Mouse (Mus musculus): Measurements from ENCODE around the gene Kif1bp. TPM values are rescaled to one million over a fixed set of nuclear protein-coding genes. Genes with fewer than 3 reads are reported as not detected.

Gene Kif1bp
- polyA plus RNA-seq, 1 experiment from 2014 or later = 31.1 TPM

- H3K4me2 ChIP-seq = no peak overlapping the region
- whole genome bisulfite sequencing (ENCODE audit: insufficient replicate concordance) = 86% methylated on average over 13 of the region's 13 CpGs
- ATAC-seq (replicated peaks; ENCODE audit: insufficient number of reproducible peaks, low FRiP score, low TSS enrichment) = no peak
- no peak overlapping the region for H3K4me3 ChIP-seq (ENCODE audit: low read depth, low read length)
- no peak overlapping the region for H3K27ac ChIP-seq (ENCODE audit: low read depth, low read length)
- H3K9ac ChIP-seq (ENCODE audit: low read depth, low read length) = no peak overlapping the region
- no peaks in the 10 kb centered on the region for H3K9me3 ChIP-seq (replicated peaks; ENCODE audit: control insufficient read depth, low read length)
- H3K4me1 ChIP-seq (ENCODE audit: control insufficient read depth, insufficient read depth, low read length) = peaks cover 5% of the 10 kb centered on the region; the same call in 1 of the 2 replicates
- no peaks in the 10 kb centered on the region for H3K27me3 ChIP-seq (ENCODE audit: control insufficient read depth, insufficient read depth, low read length)
- peaks cover 4% of the 10 kb centered on the region; the same call in 1 of the 2 replicates for H3K36me3 ChIP-seq (ENCODE audit: control insufficient read depth, insufficient read depth, low read length)
Observed at GRCm38 (mm10) chr10:62575001-62575400, 3.3 kb downstream of the Kif1bp start.

- H3K4me3 ChIP-seq (ENCODE audit: low read depth, low read length) = no peak overlapping the region
- H3K9me3 ChIP-seq (replicated peaks; ENCODE audit: control insufficient read depth, low read length) = no peaks in the 10 kb centered on the region
- 93% methylated on average over 7 of the region's 7 CpGs for WGBS (ENCODE audit: insufficient replicate concordance)
- H3K9ac ChIP-seq (ENCODE audit: low read depth, low read length) = no peak overlapping the region
- H3K27me3 ChIP-seq (ENCODE audit: control insufficient read depth, insufficient read depth, low read length) = no peaks in the 10 kb centered on the region
- no peaks in the 10 kb centered on the region for H3K4me1 ChIP-seq (ENCODE audit: control insufficient read depth, insufficient read depth, low read length)
- H3K36me3 ChIP-seq (ENCODE audit: control insufficient read depth, insufficient read depth, low read length) = peaks cover 19% of the 10 kb centered on the region
- no peak overlapping the region for H3K27ac ChIP-seq (ENCODE audit: low read depth, low read length)
- no peak for ATAC-seq (replicated peaks; ENCODE audit: insufficient number of reproducible peaks, low FRiP score, low TSS enrichment)
- H3K4me2 ChIP-seq = no peak overlapping the region
Observed at GRCm38 (mm10) chr10:62570126-62570871, 8.0 kb downstream of the Kif1bp start.

GRCm38 (mm10) chr10:62568861-62569260 lies 9.4 kb downstream of the Kif1bp start:
- Histone ChIP-seq H3K4me3 (ENCODE audit: low read depth, low read length) (no peak overlapping the region), H3K27me3 (ENCODE audit: control insufficient read depth, insufficient read depth, low read length) (no peaks in the 10 kb centered on the region), H3K27ac (ENCODE audit: low read depth, low read length) (no peak overlapping the region), H3K36me3 (ENCODE audit: control insufficient read depth, insufficient read depth, low read length) (peaks cover 22% of the 10 kb centered on the region), H3K4me2 (no peak overlapping the region), H3K4me1 (ENCODE audit: control insufficient read depth, insufficient read depth, low read length) (no peaks in the 10 kb centered on the region), H3K9ac (ENCODE audit: low read depth, low read length) (no peak overlapping the region), H3K9me3 (replicated peaks; ENCODE audit: control insufficient read depth, low read length) (no peaks in the 10 kb centered on the region)
- no peak for ATAC-seq (replicated peaks; ENCODE audit: insufficient number of reproducible peaks, low FRiP score, low TSS enrichment)
- WGBS (ENCODE audit: insufficient replicate concordance) = 70% methylated on average over 4 of the region's 4 CpGs

GRCm38 (mm10) chr10:62557736-62558135 lies 20.5 kb downstream of the Kif1bp start:
- Histone ChIP-seq H3K9ac (ENCODE audit: low read depth, low read length) (no peak overlapping the region), H3K27ac (ENCODE audit: low read depth, low read length) (no peak overlapping the region), H3K9me3 (replicated peaks; ENCODE audit: control insufficient read depth, low read length) (no peaks in the 10 kb centered on the region), H3K27me3 (ENCODE audit: control insufficient read depth, insufficient read depth, low read length) (no peaks in the 10 kb centered on the region), H3K4me3 (ENCODE audit: low read depth, low read length) (no peak overlapping the region), H3K36me3 (ENCODE audit: control insufficient read depth, insufficient read depth, low read length) (peaks cover 12% of the 10 kb centered on the region), H3K4me1 (ENCODE audit: control insufficient read depth, insufficient read depth, low read length) (no peaks in the 10 kb centered on the region), H3K4me2 (no peak overlapping the region)
- 90% methylated on average over 1 of the region's 1 CpGs for WGBS (ENCODE audit: insufficient replicate concordance)
- no peak for ATAC-seq (replicated peaks; ENCODE audit: insufficient number of reproducible peaks, low FRiP score, low TSS enrichment)

GRCm38 (mm10) chr10:62556558-62556901 lies 21.7 kb downstream of the Kif1bp start:
- no peak for ATAC-seq (replicated peaks; ENCODE audit: insufficient number of reproducible peaks, low FRiP score, low TSS enrichment)
- Histone ChIP-seq H3K9me3 (replicated peaks; ENCODE audit: control insufficient read depth, low read length) (no peaks in the 10 kb centered on the region), H3K27ac (ENCODE audit: low read depth, low read length) (no peak overlapping the region), H3K4me1 (ENCODE audit: control insufficient read depth, insufficient read depth, low read length) (no peaks in the 10 kb centered on the region), H3K4me2 (no peak overlapping the region), H3K27me3 (ENCODE audit: control insufficient read depth, insufficient read depth, low read length) (no peaks in the 10 kb centered on the region), H3K36me3 (ENCODE audit: control insufficient read depth, insufficient read depth, low read length) (peaks cover 9% of the 10 kb centered on the region), H3K4me3 (ENCODE audit: low read depth, low read length) (no peak overlapping the region), H3K9ac (ENCODE audit: low read depth, low read length) (no peak overlapping the region)
- WGBS (ENCODE audit: insufficient replicate concordance) = 85% methylated on average over 6 of the region's 6 CpGs

GRCm38 (mm10) chr10:62555705-62556557 lies 22.3 kb downstream of the Kif1bp start:
- Histone ChIP-seq H3K4me3 (ENCODE audit: low read depth, low read length) (no peak overlapping the region), H3K27ac (ENCODE audit: low read depth, low read length) (no peak overlapping the region), H3K4me2 (no peak overlapping the region), H3K9ac (ENCODE audit: low read depth, low read length) (no peak overlapping the region), H3K9me3 (replicated peaks; ENCODE audit: control insufficient read depth, low read length) (no peaks in the 10 kb centered on the region), H3K36me3 (ENCODE audit: control insufficient read depth, insufficient read depth, low read length) (peaks cover 8% of the 10 kb centered on the region), H3K4me1 (ENCODE audit: control insufficient read depth, insufficient read depth, low read length) (no peaks in the 10 kb centered on the region), H3K27me3 (ENCODE audit: control insufficient read depth, insufficient read depth, low read length) (no peaks in the 10 kb centered on the region)
- ATAC-seq (replicated peaks; ENCODE audit: insufficient number of reproducible peaks, low FRiP score, low TSS enrichment) = no peak
- 73% methylated on average over 11 of the region's 11 CpGs for WGBS (ENCODE audit: insufficient replicate concordance)

GRCm38 (mm10) chr10:62553611-62554091 lies 24.6 kb downstream of the Kif1bp start:
- 61% methylated on average over 12 of the region's 12 CpGs for WGBS (ENCODE audit: insufficient replicate concordance)
- Histone ChIP-seq H3K36me3 (ENCODE audit: control insufficient read depth, insufficient read depth, low read length) (0 out of 2 replicates have a peak, but pooled peaks cover 2% of the 10 kb centered on the region), H3K4me3 (ENCODE audit: low read depth, low read length) (no peak overlapping the region), H3K9me3 (replicated peaks; ENCODE audit: control insufficient read depth, low read length) (no peaks in the 10 kb centered on the region), H3K27ac (ENCODE audit: low read depth, low read length) (no peak overlapping the region), H3K4me2 (no peak overlapping the region), H3K4me1 (ENCODE audit: control insufficient read depth, insufficient read depth, low read length) (no peaks in the 10 kb centered on the region), H3K9ac (ENCODE audit: low read depth, low read length) (no peak overlapping the region), H3K27me3 (ENCODE audit: control insufficient read depth, insufficient read depth, low read length) (no peaks in the 10 kb centered on the region)
- ATAC-seq (replicated peaks; ENCODE audit: insufficient number of reproducible peaks, low FRiP score, low TSS enrichment) = no peak

- 84% methylated on average over 7 of the region's 7 CpGs for WGBS (ENCODE audit: insufficient replicate concordance)
Observed at GRCm38 (mm10) chr10:62550787-62551300, 27.4 kb downstream of the Kif1bp start.

More at GRCm38 (mm10) chr10:62550787-62551300, 27.4 kb downstream of the Kif1bp start:
- Histone ChIP-seq H3K27me3 (ENCODE audit: control insufficient read depth, insufficient read depth, low read length) (no peaks in the 10 kb centered on the region), H3K36me3 (ENCODE audit: control insufficient read depth, insufficient read depth, low read length) (no peaks in the 10 kb centered on the region), H3K4me1 (ENCODE audit: control insufficient read depth, insufficient read depth, low read length) (no peaks in the 10 kb centered on the region), H3K4me2 (no peak overlapping the region), H3K9ac (ENCODE audit: low read depth, low read length) (no peak overlapping the region), H3K27ac (ENCODE audit: low read depth, low read length) (no peak overlapping the region), H3K4me3 (ENCODE audit: low read depth, low read length) (no peak overlapping the region), H3K9me3 (replicated peaks; ENCODE audit: control insufficient read depth, low read length) (no peaks in the 10 kb centered on the region)
- ATAC-seq (replicated peaks; ENCODE audit: insufficient number of reproducible peaks, low FRiP score, low TSS enrichment) = no peak

All from heart, embryonic 11.5 days (tissue).